Mouse (Mus musculus) cerebellum, postnatal 4 days (tissue): ENCODE data around the gene Ccn1.
A peak's percentile ranks its signal among the peaks of the same experiment; 100 is the strongest.

ENCODE experiments used
- DNase-seq, 2 experiments: peaks; one replicate each; pipeline ENCODE4 v3.0.0; 2022; ENCODE audit warnings: low spot score in 2 of 2, mixed read lengths in 1 of 2

The Ccn1 gene

DNA sequence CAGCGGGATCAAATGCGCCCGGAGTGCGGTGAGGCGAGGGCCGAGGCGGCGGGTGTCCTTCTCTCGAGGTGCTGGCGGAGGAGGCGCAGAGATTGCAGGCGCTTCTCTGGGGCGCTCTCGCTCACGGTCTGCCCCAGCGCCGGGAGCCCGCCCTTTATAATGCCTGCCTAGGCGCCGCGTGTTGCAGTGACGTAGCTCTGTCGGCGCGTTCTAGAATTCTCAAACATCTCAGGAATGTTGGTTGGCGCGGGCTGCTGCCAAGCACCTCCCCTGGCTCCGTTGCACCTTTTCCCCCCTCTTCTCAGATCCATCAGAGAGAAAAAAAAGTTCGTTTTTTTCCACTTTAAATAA is at the start of gene Ccn1:
Gene Ccn1, minus strand, starts transcription at position 130 of the 351 bp plus-strand sequence.
- DNase-seq: peak in 1 of 2 experiments; percentile 37

DNA sequence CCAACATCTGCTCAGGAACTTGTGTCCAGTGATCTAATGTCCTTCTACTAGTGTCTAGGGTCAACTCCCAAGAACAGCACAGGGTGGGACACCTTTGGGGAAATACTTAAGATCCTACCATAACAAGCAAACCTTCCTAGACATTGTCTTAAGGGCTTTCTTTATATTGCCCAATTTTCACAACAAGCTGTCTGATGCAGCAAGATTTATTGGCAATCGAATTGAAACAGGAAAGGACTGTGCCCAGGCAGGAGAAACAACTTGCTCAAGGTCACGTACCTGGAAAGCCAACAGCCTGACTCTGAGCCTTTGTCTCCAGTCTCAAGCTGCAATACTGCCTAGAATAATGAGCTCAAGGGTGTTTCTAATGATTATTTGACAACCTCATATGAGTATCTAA is 43.6 kb upstream of the Ccn1 start:
- no peak for DNase-seq

- no peak for DNase-seq
Measured at GRCm38 (mm10) chr3:145692037-145692436, 42.3 kb upstream of the Ccn1 start.

GRCm38 (mm10) chr3:145691415-145691814 is 41.6 kb upstream of the Ccn1 start:
- DNase-seq: no peak

DNA sequence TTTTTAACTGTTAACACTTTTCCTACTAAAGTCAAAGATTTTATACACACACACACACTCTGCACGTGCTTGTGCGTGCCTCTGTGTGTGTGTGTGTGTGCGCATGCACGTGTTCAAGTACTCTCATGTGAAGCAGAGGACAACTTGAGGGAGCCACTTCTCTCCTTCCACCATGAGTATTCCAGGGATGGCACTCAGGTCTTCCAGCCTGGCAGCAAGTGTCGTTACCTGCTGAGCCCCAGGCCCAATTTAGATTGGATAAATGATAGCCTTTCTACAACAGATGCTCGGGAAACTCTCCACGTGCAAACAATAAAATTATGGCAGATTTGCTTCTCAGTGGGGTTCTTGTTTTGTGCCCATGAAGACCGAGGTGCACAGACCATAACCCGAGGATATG is 39.5 kb upstream of the Ccn1 start:
- no peak for DNase-seq

- DNase-seq: no peak
Measured at GRCm38 (mm10) chr3:145687836-145688235, 38.1 kb upstream of the Ccn1 start.

DNA sequence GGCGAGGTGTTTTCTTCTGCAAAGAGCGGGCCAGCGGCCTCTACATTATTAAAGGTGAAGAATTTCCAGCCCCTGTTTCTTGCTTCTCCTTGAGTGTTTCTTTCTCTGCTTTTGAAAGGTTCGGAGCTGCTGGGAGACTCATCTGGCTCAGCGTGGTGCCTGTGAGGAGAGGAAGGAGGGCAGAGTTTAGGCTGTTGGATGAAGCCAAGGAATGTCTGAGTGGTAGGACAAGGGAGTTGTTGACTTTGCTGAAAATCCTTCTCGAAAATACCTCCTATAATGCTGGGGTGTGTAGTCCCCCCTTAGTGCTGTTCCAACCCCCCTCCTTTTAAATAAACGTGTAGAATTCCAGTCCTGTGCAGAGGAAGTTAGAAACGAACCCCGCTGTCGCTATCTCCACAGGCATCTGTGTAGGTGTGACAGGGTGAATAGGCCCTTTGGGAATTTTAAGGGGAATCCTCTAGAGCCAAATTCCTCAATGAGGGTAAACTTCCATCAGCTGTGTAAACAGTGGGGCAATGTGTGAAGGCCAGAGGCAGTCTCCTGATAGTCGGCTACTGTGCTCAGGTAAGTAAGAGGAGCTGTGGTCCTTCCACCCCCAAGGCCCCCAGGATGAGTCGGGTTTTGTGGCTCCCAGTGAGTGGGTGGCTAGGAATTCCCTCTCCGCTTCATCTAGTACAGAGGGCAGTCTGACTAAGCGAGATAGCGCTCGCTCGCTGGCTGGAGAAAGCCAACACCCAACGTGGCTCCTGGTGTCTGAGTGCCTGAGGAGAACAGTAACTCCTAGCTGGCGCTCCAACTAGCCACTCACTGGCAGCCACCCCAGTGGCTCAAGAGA is 35.0 kb upstream of the Ccn1 start:
- no peak for DNase-seq

GRCm38 (mm10) chr3:145684201-145684600 is 34.4 kb upstream of the Ccn1 start:
- no peak for DNase-seq

- DNase-seq: peak in 1 of 2 experiments; percentile 62
Measured at GRCm38 (mm10) chr3:145681348-145681935, 31.7 kb upstream of the Ccn1 start.

GRCm38 (mm10) chr3:145680686-145681085 is 30.9 kb upstream of the Ccn1 start:
- DNase-seq: no peak

DNA sequence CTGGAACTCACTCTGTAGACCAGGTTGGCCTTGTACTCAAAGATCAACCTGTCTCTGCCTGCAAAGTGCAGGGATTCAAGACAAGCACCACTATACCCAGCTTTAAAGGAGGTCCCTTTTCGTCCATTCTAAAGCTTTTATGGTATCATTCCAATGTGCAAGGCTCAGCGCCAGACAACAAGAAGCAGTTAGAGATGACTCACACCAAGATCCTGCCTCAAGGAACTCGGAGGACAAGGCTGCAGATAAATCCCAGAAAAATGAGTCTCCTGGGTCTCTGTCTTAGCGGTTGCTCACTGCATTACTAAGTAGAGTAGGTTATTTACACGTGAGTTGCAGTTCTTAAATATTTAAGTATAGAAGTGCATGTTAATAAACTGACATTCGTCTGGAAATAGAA is 26.4 kb upstream of the Ccn1 start:
- DNase-seq: no peak

DNA sequence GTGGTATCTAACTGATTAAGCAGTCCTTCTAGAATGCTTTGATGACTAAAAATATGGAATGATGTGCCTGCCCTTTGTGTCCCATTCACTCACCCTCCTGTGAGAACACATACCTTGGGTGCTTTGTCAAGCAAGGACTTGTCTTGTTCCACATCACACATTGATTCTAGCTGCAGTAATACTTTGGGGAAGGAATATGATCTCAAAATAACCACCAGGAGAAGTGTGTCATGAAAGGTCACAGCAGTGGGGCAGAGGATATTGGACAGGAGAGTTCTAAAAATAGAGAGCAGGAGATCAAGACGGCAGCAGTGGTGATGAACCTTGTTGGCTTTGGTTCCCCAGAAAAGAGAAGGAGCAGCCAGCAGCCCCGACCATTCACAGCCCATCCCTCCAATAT is 25.0 kb upstream of the Ccn1 start:
- no peak for DNase-seq

- no peak for DNase-seq
Measured at GRCm38 (mm10) chr3:145666383-145666782, 16.6 kb upstream of the Ccn1 start.

DNA sequence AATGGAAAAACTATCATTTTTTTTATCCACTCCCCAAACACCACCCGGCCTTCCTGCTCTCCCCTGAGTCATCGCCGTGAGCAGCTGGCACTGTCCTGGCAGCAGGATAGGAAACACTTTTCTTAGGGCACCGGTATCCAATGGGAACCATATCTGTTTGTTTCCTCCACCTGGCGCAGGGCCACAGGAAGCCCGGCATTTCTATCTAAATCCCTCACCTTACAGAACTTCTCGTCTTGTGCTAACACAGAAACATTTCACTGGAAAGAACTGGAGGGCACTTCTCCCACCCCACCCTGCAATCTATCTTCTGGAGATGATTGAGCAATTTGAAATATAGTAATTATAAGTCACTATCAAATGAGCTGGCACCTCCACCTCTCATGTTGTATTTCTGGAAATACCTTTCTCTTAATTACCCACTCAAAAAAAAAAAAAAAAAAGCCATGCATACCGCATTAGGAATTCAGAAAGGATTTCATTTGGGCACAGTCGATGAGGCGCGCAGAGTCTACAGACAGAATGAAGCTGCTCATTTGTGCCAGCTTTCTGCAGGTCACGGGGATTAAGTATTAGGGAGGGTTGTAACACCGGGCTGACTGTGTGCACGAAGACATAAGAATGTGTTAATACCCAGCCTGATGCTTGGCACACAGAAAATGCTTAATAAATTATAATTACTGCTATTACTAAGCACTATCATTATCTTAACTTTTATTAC is 7.4 kb upstream of the Ccn1 start:
- DNase-seq: no peak

DNA sequence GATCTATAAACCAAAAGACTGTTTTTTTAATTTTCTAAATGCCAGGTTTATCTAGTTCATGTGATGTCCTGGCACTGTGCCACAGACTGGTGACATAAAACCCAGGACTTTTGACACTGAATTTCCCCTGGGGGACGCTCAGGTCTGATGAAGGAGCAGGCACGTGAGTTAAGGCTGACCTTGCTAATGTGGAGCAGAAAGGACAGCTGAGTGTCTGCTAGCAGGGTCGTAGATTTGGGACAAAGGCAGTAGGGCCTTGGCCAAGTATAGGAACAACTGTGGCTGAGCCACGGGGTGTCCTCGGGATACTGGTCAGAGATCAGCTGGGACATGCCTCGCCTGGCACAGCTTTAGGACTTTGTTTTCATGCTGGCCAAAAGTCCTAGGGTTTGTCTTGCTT is 5.2 kb upstream of the Ccn1 start:
- DNase-seq: no peak

GRCm38 (mm10) chr3:145654028-145654427 is 4.2 kb upstream of the Ccn1 start:
- no peak for DNase-seq

- peak in 1 of 2 experiments; percentile 35 for DNase-seq
Measured at GRCm38 (mm10) chr3:145653191-145653940, 3.6 kb upstream of the Ccn1 start.

DNA sequence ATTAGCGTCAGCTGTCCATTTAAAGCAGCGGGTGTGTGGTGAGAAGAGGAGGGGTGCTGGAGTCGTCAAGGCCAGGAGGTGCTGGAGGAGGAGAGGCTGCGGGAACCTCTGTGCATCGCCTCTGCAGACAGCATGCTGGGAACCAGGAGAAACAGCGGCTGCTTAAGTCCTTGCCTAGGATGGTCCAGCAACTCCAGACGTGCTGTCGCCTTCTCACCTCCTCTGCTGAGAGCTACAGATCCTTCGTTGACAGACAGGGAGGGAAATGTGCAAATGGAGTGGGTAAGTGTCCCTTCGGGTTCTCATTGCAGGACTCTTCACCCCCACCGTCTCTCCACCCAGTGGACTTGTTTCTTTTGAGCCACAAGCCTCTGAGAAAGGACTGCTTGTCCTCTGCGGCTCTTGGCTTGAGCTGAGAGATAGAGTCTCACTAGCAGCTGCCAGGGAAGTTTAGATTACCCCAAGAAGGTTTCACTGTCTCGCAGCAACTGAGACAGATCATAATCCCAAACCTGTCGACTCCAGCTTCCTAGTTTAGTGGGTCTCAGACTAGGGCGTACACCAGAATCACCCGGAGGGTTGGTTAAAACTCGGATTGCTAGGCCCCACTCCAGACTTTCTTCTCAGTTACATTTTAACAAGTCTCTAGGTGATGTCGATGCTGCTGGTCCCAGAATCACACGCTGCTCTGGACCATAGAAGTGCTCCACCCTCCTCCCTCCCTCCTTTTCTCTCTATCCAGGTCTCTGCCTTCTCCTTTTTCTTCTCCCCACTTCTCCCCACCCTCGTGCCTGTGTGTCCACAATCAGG is 2.7 kb upstream of the Ccn1 start:
- no peak for DNase-seq

- DNase-seq: no peak
Measured at GRCm38 (mm10) chr3:145651978-145652321, 2.2 kb upstream of the Ccn1 start.

DNA sequence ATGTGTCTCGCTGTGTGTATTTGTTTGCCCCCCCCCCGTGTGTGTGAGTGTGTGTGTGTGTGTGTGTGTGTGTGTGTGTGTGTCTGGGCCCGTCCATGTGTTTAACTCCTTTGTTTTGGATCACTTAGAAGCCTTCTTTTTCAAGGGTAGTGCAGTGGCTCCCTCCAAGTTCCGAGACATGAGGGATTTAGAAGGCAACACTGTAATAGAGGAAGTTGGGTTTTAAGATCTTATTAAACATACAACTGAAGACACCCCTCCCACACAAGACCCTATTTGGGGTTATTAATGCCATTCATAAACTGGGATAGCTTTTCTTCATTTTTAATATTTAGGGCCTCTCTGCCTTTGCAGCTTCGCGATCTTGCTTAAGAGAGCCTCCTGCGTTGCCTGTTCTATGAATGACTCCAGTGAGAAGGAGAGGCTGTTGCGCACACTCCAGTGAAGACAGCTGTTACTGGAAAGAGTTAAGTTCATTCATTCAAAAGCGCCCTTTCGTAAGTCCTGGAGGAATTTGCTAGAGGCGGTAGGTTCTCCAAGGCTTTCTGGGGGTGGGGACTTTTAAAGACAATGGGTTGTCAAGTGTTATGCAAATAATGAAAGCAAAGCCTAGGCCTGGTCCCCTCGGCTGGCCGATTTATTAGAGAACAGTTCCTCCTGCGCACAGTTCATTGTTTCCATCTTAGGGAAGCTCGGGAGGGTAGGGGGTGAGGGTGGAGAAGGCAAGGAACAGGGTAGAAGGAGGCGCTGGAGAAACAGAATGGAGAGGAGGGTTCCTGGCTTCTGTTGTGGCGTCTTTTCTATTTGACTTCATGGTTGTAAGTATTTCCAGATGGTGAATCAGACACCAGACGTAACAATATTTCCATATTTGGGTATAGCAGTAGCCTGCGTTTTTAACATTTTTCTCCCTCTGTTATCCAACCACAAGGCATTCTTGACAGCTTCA is 1.5 kb upstream of the Ccn1 start:
- DNase-seq: no peak
